Mouse (Mus musculus) liver, adult (tissue): ENCODE measurements around the gene Trp53bp1.

ENCODE experiments used
- GATA4 ChIP-seq: IDR thresholded peaks from 2 replicates; pipeline ENCODE4 v1.6.1; 2014; ENCODE audit warnings: mild to moderate bottlenecking, low read length; ENCODE audit not compliant: insufficient replicate concordance

Trp53bp1 gene

DNA sequence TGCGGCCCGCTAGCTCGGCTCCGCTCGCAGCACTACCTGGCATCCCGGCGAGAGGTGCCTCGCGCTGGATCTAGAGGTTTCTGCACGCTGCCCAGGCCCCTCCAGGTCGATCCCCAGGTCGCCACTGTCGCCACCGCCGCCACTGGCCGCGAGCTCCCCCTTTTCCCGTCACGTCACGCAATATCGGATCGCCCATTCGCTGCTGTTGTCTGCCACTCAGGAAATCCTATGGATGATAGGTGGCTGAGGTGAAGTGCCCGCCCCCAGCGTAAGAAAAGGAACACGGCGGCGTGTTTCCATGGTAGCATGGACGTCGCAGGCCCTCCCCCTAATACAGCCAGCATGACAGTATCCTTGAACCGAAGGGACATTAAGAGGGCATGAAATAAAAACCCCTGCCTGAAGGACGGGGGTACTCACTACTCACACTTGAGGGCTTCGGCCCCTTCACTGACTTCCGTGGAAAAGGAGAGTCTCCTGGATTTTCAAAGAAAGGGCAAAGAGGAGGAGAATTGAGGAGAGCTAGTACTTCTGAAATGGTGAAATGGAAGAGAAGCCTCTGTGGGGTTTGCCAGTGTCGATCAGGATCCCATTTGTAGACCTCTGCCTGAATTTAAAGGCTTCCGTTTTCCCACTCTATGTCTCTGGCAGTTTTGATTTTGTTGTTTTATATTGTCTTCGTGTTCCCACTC, at the start of gene Trp53bp1:
Trp53bp1 (minus strand) TSS at position 172 of the 692 bp plus-strand sequence.
- TF ChIP-seq GATA4: no peak

DNA sequence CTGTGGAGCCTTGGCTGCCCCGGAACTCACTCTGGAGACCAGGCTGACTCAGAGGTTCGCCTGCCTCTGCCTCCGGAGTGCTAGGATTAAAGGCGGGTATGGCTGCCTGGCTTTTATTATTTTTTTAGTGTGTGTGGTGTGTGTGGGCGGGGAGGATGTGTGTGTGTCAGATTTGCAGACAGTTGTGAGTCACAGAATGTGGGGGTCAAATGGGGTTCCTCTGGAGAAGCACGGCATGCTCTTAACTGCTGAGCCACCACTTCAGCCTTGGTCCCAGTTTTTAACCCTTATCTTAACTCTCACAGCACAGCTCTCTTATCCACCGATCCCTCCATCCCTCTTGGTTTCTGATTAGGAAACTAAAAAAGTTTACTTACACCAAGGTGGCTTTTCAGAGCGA, 45.1 kb upstream of the Trp53bp1 start:
- TF ChIP-seq GATA4: no peak

DNA sequence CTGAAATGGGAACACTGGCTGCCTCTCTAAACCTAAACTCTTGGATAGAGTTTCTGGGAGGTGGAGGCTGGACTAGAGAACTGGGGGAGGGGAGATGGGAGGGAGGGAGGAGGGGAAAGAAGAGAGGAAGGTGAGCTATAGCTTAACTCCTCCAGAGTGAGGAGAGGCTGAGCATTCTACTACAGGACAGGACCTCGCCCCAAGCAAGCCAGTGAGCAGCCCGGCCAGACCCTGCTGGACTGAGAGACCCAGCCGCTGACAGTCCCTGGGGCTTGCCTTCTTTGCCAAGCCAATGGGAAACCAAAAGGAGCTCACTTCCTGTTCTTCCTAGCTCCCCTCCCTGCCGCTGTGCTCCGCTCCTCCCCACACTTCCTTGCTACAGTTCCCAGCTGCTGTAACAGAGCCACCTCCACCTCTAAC, 37.8 kb upstream of the Trp53bp1 start:
- no peak for TF ChIP-seq GATA4

DNA sequence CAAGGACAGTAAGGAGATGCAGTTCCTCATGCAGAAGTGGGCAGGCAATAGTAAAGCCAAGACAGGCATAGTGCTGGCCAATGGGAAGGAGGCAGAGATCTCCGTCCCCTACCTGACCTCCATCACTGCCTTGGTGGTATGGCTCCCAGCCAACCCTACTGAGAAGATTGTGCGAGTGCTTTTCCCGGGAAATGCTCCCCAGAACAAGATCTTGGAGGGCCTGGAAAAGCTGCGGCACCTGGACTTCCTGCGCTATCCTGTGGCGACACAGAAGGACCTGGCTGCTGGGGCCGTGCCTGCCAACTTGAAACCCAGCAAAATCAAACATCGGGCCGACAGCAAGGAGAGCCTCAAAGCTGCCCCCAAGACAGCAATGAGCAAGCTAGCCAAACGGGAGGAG, 28.8 kb upstream of the Trp53bp1 start:
- no peak for TF ChIP-seq GATA4

DNA sequence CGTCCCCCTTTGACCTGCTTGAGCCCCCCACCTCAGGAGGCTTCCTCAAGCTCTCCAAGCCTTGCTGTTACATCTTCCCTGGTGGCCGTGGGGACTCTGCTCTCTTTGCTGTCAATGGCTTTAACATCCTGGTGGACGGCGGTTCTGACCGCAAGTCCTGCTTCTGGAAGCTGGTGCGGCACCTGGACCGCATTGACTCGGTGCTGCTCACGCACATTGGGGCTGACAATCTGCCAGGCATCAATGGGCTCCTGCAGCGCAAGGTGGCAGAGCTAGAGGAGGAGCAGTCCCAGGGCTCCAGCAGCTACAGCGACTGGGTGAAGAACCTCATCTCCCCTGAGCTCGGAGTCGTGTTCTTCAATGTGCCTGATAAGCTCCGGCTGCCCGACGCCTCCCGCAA, 28.3 kb upstream of the Trp53bp1 start:
- TF ChIP-seq GATA4: no peak

DNA sequence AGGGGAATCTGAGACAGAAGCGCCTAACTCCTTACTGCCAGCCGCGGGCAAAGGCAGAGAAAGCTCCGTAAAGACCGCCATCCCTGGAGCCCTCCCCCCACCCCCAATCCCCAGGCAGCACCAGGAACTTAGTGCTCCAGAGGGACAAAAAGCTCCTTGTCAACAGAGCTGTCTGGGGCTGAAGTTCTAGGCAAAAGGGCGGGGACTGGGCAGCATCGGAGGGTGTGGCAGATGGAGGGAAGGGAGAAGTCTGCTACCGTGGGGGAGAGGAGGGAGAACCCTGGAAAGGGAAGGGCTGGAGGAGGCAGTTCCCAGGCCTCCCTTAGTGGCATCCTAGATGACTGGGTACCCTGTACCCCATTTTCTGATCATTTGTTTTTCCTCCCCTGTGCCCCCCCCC, 26.9 kb upstream of the Trp53bp1 start:
- TF ChIP-seq GATA4: no peak

DNA sequence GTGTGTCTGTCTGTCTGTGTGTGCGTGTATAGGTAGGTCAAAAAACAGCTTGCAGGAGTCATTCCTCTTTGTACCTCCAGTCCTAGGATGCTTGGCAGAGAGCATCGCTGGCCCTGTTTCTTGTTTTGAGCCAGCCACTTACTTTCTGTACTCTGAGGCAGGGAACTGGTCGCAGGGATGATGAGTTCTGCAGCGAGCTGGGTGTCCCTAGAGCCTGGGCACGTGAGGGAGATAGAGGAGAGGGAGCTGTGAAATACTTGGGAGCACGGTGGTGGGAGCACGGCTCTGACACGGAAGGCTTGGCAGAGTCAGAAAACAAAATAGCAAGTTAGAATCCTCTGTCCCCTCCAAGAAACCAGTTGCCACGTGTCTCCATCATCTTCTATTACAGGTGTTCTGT, 26.5 kb upstream of the Trp53bp1 start:
- no peak for TF ChIP-seq GATA4

DNA sequence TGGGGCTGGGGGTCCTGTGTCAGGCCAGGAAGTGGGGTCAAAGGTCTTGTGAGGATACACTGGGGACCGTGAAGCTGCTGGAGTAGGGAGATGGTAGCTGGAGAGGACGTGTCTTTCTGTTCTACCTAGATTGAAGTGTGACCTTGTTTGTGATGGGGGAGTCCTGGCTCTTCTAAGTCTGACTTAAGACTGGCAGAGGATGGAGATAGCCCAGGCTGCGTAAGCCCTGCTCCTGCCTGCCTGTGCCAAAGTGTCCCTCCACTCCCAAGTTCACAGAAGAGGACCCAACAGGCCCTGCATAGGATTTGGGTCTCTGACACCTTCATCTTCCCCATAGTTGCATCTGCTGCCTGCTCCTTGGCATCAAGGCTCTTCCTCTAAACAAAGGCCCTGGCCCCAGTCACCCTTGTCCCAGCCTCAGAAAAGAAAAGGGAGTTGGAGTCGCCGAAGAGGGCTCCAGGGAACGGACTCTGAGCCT, 25.6 kb upstream of the Trp53bp1 start:
- TF ChIP-seq GATA4: no peak

DNA sequence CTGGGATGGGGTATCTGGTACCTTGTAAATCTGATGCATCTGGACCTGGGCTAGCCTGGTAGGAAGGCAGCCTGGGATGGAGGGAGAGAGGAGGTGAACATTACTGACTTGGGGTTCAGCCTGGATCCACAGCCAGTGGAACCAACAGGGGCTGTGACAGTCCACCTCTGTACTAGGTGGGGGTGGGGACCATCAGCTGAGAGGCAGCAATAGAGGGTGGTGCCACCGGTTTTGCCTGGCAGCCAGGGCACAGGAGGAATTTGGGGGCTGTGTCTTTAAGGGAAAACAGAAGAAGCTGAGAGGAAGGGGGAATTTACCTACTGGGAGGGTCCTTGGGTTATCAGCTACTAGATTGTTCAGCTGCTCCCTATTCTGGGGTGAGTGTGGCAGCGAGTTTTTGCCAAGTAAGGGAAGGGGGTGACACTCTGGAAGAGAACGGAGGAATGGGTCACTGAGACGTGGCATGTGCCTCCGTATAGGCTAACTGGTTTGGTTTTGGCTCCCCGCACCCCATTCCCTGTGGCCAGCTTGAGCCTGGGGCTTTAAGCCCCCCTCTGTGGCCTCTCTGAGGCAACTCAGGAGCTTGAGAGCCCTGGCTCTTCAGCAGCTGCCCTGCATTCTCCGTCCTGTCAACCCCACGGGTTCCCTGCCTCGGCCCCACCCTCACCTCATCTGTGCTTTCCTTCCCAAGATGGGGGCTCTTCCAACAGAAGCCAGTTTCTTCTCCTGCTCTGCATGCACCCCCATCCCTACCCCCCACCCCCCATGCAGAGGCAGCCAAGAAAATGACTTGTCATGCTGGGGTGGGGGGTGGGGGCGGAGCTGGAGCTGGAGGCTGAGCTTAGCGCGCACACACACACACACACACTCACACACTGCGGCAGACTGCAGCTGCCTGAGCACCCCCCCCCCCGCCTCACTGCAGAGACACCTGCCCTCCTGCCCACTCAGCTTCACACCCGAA, 24.7 kb upstream of the Trp53bp1 start:
- TF ChIP-seq GATA4: no peak

DNA sequence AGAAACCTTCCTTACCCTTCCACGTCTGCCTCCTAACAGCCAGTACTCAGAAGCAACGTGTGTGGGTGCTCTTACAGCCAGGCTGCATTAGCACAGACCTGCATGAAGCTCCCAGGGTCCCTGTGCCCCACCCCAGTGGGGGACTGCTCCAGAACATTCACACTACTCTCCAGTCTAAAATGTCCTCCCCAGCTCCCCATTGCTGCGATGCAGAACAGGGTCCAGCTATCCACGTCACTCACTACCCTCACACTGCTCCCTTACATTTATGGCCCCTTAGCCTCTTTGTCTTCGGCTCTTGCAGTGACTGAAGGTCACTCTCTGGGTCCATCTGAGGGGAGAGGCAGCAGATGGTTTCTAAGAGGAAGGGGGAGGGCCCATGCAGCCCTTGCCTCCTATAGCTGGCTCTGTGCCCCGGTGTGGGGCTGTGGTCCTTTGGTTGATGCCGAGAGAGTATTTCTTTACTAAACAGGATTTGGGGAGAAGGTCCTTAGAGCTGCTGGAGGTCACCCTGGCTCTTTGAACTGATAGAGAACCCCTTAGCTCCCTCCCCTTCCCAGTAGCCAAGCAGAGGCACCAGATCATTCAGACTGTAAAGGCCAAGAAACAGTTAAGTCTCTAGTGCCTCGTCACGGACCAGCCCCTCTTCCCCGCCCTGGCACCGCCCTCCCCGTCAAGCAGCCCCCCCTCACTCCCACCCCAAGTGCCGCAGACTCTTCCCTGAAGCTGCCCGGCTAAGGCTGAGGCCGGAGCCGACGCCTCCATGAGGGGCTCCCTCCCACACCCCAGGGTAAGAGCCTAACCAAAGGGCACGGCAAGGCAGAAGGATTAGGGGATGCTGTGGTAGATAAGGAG, 23.8 kb upstream of the Trp53bp1 start:
- TF ChIP-seq GATA4: no peak

DNA sequence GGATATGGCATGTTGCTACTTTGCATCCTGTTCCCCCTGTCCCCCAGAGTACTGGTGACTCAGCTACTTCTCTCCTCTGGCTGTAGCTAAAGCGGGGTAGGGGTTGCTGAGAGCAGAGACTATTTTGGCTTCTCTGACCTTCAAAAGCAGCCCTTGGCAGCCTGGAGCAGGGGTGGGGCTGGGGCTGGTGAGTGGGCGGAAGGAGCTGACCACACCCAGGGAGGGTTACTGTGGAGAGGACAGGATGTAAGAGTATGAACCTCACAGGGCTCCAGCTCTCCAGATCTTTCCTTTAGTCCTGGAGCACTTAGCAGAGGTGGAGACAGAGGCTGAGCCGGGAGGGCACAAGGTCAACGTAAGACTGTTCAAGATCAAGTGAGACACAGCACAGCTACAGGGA, 23.0 kb upstream of the Trp53bp1 start:
- no peak for TF ChIP-seq GATA4

DNA sequence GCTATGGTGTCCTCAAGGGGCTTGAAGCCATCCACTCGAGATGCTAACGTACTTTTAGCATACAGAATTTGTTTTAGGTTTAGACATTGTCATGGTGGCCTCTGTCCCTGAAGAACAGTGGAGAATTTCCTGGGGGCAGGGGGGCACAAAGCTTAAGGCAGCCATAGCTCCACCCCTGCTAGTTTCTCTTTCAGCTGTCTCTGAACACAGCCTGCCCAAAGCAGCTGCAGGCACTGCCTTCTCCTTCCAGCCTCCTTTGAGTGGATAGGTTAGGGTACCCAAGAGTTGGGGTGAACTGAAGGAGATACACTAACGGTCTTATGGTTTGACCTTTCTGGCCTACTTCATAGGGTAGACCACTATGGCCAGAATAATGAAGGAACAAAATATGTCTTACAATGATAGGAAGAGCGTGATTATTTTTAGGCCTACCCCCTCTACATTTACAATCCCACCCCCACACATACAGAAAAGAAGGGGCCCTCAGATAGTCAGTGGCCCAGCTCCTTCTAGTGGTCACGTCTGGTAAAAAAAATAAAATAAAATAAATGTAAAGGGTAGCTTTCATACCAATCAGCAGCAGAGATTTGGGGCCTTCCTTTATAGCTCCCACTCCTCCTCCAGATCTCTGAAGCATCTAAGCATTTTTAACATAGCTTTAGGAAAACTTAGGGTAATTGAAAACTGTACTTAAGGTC, 21.3 kb upstream of the Trp53bp1 start:
- no peak for TF ChIP-seq GATA4

DNA sequence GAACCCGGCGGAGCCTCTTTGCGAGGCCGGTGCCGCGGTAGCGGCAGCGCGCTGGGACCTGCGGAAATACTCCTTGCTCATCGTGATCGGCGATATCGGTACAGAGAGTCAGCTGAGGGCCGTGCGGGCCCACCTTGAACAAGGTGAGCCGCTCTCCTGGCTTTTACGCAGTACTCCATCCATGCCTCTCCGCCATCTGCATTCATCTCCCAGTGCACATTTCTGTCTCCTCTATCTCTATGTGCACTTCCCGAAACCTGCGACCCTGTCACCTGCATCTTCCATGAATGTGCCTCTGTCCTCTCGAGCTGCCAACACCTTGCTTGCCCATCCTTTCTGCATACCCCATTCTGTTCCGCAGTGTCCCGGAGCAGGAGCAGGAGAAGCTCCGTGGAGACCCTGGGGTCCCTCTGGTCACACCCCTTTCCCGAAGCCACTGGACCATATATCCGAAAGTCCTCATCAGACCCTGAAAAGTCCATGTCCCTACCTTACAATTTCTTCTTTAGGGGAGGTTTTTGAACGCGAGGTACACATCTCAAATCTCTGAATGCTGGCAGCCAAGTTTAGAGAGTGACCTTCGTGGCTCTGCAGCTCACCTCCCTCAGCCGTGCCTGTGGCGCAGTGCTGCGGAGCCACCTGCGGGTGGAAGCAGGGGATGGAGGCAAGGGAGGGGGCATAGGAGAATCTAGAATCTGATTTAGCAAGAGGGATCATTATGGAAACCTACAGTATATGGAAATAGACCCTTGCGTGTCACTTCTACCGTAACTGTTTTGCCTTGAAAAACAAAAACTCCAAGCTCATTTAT, 18.7 kb upstream of the Trp53bp1 start:
- no peak for TF ChIP-seq GATA4
